Mouse (Mus musculus): ENCODE measurements around the gene Plekho2.

Gene Plekho2

GRCm38 (mm10) chr9:65555001-65555405, 24.8 kb downstream of the Plekho2 start:
- no peak for DNase-seq (ENCODE audit: low spot score in 2 of 2)

GRCm38 (mm10) chr9:65552711-65553110, 27.1 kb downstream of the Plekho2 start:
- no peak for DNase-seq (ENCODE audit: low spot score in 2 of 2)

GRCm38 (mm10) chr9:65552141-65552540, 27.7 kb downstream of the Plekho2 start:
- DNase-seq (ENCODE audit: low spot score in 2 of 2) = no peak

- no peak for DNase-seq (ENCODE audit: low spot score in 2 of 2)
These were observed 28.8 kb downstream of the Plekho2 start for GRCm38 (mm10) chr9:65551035-65551434.

DNA sequence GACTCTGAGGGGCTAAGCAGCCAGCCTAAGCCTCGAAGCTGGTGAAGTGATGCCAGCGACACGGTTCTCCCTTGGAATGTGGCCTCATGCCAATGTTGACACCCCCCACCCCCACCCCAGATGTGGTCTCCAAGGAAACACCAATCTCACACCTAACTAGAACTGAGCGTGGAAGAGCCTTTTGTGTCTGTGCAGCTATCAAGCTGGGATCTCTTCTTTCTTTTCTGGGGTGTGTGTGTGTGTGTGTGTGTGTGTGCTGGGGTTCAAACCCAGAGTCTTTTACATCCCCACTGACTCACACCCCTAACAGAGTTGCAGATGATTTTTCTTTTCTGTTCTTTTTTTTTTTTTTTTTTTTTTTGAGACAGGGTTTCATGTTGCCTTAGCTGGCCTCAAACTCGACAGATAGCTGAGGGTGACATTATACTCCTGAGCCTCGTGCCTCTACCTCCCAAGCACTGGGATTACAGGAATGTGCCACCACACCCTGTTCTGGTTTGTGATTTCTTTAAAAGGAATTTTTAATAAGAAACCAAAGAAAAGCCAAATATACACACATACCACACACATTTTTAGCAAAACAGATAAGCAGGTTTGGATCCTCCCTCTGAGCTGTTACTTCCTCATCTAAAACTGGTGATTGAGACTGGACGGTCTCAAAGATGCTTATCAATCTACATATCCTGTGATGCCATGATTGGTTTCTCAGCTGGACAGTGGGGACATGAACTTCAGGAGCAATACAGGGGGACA, 29.6 kb downstream of the Plekho2 start:
- DNase-seq (ENCODE audit: low spot score in 2 of 2) = no peak

GRCm38 (mm10) chr9:65549643-65550042, 30.2 kb downstream of the Plekho2 start:
- no peak for DNase-seq (ENCODE audit: low spot score in 2 of 2)

DNA sequence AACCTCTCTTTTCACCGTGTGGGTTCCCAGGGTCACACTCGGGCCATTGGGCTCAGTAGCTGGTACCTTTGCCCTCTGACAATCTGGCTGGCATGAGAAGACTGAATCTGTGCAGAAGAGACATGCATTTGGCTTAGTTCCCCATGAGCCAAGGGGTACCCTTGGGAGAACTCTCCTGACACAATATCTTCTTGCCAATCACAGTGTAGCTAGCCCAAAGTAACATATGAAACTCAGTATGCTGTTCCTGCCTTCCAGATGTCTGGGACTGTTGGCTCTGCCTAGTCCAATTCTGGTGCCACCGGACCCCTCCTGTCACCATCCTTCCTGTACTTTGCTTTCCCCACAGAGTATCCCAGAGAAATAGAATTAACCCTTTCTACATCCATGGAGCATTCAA, 30.7 kb downstream of the Plekho2 start:
- DNase-seq (ENCODE audit: low spot score in 2 of 2) = no peak

GRCm38 (mm10) chr9:65548311-65548710, 31.5 kb downstream of the Plekho2 start:
- no peak for DNase-seq (ENCODE audit: low spot score in 2 of 2)

GRCm38 (mm10) chr9:65547844-65548243, 32.0 kb downstream of the Plekho2 start:
- no peak for DNase-seq (ENCODE audit: low spot score in 2 of 2)

- no peak for DNase-seq (ENCODE audit: low spot score in 2 of 2)
These were observed 32.7 kb downstream of the Plekho2 start for GRCm38 (mm10) chr9:65547111-65547510.

- DNase-seq (ENCODE audit: low spot score in 2 of 2) = no peak
These were observed 33.5 kb downstream of the Plekho2 start for GRCm38 (mm10) chr9:65546413-65546695.

- DNase-seq (ENCODE audit: low spot score in 2 of 2) = no peak
These were observed 34.0 kb downstream of the Plekho2 start for GRCm38 (mm10) chr9:65545635-65546412.

DNA sequence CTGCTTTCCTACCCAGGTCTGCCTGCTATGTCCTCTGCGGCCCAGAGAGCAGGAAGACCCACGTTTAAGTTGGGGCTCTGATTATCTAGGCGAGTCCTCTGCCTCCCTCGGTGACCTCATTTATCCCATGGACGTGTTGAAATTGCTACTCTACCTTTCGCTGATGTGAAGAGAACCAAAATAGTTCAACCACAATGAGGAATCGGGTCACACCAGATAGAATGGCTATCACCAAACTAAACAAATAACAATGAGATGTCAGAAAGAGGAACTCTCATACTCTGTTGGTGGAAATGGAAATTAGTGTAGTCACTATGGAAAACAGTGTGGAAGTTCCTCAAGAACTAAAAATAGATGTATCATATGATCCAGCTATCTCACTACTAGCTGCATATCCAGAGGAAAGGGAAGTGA, 37.7 kb downstream of the Plekho2 start:
- no peak for DNase-seq (ENCODE audit: low spot score in 2 of 2)

DNA sequence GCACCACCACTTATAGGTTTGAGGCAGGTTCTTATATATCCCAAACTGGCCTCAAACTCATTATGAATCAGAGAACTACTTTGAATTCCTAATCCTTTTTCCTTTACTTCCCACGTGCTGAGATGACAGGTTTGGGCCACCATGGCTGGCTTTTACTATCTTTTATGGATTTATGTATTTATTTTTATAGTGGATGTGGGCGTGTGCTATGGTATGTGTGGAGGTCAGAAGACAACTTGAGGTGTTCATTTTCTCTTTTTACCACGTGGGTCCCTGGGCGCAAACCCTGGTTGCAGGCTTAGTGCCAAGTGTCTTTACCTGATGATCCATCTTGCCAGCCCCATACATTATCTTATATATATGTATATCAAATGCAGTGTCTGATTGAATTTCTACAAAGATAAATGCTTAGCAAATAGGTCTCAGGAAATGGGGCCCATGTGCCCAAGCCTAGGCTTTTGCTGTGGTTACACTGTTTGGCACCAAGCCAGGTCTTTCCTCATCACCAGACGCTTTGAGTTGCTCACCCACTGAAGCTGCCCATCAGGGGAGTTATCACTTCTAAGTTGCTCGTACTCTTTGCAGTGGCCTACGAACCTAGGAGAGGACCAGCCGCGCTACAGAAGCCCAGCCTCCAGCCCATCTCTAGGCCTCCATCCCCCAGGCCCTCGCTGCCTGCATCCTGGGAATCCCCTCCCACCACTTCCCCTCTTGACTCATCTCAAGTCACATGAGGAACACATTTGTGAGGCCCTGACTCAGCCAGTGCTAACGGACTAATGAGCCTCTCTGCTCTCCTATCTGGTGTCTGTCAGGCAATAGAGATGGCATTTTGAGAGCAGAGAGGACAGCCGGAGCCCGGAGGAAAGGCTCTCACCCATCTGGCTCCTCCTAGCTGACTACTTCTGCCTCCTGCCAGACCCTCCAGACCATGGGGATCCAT, 38.4 kb downstream of the Plekho2 start:
- DNase-seq (ENCODE audit: low spot score in 2 of 2) = peak; percentile 22 to 31

DNA sequence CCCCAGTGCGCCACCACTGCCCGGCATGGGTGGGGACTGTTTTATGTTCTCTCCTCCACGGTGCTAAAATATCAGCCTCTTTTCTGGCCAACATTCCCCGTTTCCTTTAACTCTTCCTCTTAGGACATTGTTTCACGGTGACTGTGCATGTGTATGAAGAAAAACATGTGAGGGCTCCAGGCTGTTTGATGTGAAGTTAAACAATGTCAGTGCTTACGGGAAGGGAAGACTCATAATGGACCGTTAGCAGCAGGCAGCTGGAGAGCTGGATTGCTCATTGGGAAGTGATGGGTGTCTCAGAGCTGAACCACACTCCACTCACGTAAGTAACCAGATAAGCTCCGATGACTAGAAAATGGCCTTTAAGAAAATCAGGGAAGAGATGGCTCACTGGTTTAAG, 40.1 kb downstream of the Plekho2 start:
- no peak for DNase-seq (ENCODE audit: low spot score in 2 of 2)

DNA sequence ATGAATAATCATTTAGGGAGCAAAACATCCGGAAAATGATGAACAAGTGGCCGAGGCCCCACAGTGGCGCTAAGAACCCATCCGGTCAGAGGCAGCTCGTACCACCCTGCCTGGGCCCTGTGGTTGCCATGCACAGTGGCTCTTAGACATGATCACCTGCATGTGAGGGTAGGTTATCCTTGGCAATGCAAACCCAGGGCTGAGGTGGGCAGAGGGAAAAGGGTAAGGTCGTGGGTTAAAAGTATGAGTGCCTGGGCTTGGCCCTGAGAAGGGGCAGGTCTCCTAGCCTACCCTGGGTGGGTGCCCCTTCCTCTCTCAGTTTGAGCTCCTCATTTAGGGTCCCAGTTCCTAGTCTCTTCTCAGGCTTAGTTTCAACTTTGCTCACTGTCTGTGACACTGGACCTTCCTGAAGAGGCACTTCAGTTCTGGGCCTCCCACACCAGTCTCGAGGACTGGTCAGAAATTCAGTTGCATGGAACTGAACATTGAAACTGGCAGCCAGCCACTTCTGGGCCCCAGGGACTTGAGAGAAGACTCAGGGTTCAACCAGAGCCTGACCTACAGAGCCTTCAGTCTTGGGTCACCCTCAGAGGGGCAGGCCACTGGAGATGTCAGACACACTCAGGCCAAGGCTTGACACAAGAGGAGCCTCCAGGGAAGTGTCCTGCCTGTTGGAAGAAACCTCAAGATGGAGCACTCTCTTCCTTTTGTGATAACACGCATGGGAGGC, 41.8 kb downstream of the Plekho2 start:
- DNase-seq (ENCODE audit: low spot score in 2 of 2) = no peak

GRCm38 (mm10) chr9:65536491-65536890, 43.3 kb downstream of the Plekho2 start:
- no peak for DNase-seq (ENCODE audit: low spot score in 2 of 2)

DNA sequence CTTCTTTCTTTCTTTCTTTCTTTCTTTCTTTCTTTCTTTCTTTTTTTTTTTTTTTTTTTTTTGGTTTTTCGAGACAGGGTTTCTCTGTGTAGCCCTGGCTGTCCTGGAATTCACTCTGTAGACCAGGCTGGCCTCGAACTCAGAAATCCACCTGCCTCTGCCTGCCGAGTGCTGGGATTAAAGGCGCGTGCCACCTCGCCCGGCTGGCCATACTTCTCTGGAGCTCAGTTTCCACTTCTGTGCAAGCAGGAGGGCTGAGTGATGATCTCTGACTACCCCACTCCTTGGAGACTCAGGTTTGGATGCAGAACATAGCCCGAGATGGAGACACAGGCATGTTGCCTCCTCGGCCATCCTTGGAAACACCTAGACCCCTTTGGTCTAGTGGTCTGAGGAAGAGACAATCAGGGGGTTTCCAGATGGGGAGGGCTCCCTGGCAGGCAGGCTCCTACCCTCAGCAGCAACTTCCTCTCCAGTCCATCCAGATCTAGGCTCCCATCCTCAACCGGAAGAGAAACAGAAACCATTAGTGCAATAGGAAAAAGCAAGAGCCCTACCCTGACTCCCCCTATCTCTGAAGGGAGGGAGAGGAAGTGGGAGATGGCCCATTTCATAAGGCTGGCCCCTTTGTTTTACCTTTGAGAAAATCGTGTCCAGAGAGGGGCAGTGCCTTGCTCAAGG, 43.9 kb downstream of the Plekho2 start:
- no peak for DNase-seq (ENCODE audit: low spot score in 2 of 2)

DNA sequence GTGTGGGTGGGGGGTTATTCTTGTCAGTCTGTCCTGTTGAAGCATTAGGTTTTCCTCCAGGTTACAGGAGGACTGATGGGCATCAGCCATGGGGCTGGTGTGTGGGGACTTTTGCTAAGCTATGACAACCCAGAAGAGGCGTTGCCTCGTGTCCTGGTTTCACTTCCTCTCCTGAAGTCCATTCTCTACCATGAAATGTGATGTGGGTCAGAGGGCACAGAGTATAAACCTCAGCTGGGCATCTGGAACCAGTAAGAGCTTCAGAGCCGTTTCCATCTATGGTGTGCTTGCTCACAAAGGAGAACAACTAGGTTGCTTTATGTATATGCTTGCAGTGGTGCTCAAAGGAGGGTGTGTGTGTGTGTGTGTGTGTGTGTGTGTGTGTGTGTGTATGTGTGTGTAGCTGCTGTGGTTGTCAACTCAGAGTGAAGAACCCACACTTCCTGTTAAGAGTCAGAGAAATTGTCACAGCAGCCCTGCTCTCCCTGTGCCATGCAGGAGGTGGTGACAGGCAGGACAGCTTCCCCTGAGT, 44.6 kb downstream of the Plekho2 start:
- DNase-seq (ENCODE audit: low spot score in 2 of 2) = no peak

DNA sequence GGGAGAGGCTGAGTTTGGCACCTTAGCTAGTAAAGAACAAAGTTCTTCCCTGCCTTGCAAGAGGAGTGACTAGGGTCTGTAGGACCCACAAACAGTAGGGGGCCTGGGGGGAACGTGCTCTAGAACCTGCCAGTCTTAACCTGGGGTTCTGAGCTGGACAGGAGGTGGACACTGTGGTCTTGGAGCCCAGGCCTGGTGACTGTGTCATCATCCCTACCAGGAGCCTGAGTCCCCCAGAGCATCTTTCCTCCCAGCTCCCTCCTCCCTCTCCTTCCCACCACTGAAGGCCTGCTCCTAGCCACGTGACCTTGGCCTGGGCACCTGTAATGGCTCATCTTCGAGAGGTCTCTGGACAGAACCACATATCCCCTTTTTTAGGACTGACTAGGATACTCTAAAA, 45.7 kb downstream of the Plekho2 start:
- no peak for DNase-seq (ENCODE audit: low spot score in 2 of 2)

DNA sequence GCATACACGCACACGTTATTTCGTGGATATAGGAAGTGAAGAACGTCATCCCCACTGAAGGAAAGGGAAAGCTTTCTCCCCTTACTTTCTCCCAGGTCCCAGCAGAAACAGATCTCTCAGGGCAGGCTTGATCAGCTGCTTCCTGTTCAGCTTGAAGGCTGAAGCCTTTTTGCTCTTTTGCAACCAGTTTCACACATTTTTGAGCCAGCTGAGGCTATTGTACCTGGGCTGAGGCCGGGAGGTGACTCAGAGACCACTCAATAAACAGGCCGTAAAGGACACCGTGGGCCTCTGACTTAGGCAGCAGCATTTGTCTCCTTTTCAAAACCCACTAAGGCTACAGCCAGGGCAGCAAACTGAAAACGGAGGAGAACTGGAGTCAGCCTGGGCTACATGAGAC, 46.9 kb downstream of the Plekho2 start:
- DNase-seq (ENCODE audit: low spot score in 2 of 2) = no peak
